Mouse (Mus musculus): Measurements from ENCODE around the gene Mcrip1. TPM values are rescaled to one million over a fixed set of nuclear protein-coding genes. Genes with fewer than 3 reads are reported as not detected.
A peak's percentile ranks its signal among the peaks of the same experiment; 100 is the strongest.

The Mcrip1 gene
- polyA plus RNA-seq, 1 experiment from 2014 or later: 244 TPM

DNA sequence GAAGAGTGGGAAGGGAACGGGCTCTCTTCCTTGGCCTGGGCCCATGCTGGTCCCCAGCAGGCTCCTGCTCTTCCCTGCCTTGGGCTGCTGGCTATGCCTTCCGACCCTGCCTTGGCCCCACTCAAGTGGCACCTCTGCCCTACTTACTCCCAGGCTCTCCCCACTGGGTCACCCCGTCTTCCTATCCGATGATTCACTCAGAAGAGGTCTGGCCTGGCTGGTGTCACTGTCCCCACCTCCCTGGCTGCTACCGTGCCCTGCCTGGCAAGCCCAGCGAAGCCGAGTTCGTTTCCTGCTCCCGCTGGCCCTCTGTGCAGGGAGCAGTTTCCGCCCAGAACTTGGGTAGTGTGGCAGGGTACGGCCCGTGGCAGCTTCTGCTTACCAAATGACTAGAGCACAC lies 51.3 kb downstream of the Mcrip1 start:
- Histone ChIP-seq H3K4me1 (ENCODE audit: control insufficient read depth, insufficient read depth, low read length) (0 out of 2 replicates have a peak, but pooled peaks cover under 1% of the 10 kb centered on the region), H3K9ac (ENCODE audit: low read length) (no peak overlapping the region), H3K4me2 (ENCODE audit: low read depth) (no peak overlapping the region), H3K27ac (ENCODE audit: low read depth, low read length) (no peak overlapping the region), H3K4me3 (ENCODE audit: low read depth, low read length) (no peak overlapping the region), H3K9me3 (ENCODE audit: control insufficient read depth, low read length) (no peaks in the 10 kb centered on the region), H3K27me3 (ENCODE audit: control insufficient read depth, insufficient read depth, low read length) (no peaks in the 10 kb centered on the region), H3K36me3 (ENCODE audit: control insufficient read depth, insufficient read depth, low read length) (peaks cover 20% of the 10 kb centered on the region)
- DNase-seq (ENCODE audit: low spot score) (no peak), ATAC-seq (ENCODE audit: insufficient read depth, low FRiP score, low TSS enrichment) (no peak)
- 96% methylated on average over 12 of the region's 12 CpGs for WGBS

DNA sequence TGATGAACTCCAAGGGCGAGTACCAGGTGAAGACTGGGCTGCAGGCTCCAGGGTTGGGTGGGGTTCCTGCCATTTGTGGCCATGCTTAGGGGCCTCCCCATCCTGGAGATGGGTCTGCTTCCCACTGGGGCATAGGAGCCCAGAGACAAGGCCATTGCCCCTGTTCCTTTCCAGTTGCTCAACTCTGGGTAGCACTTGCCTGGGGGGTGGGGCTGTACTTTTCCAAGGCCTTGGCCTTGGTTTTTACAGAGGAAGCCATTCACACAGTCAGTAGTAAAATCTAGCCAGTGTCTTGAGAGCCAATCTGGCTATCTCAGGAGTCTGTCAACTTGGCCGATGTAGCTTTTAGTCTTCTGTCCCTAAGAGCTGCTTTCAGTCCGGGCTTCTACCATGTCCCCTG lies 52.1 kb downstream of the Mcrip1 start:
- no peaks in the 10 kb centered on the region for H3K9me3 ChIP-seq (ENCODE audit: control insufficient read depth, low read length)
- ATAC-seq (ENCODE audit: insufficient read depth, low FRiP score, low TSS enrichment) (no peak), DNase-seq (ENCODE audit: low spot score) (no peak)
- H3K4me1 ChIP-seq (ENCODE audit: control insufficient read depth, insufficient read depth, low read length): 0 out of 2 replicates have a peak, but pooled peaks cover 3% of the 10 kb centered on the region
- H3K9ac ChIP-seq (ENCODE audit: low read length): no peak overlapping the region
- H3K36me3 ChIP-seq (ENCODE audit: control insufficient read depth, insufficient read depth, low read length): peaks cover 20% of the 10 kb centered on the region
- 94% methylated on average over 3 of the region's 3 CpGs for WGBS
- H3K27ac ChIP-seq (ENCODE audit: low read depth, low read length): no peak overlapping the region
- H3K4me2 ChIP-seq (ENCODE audit: low read depth): no peak overlapping the region
- no peak overlapping the region for H3K4me3 ChIP-seq (ENCODE audit: low read depth, low read length)
- H3K27me3 ChIP-seq (ENCODE audit: control insufficient read depth, insufficient read depth, low read length): no peaks in the 10 kb centered on the region

DNA sequence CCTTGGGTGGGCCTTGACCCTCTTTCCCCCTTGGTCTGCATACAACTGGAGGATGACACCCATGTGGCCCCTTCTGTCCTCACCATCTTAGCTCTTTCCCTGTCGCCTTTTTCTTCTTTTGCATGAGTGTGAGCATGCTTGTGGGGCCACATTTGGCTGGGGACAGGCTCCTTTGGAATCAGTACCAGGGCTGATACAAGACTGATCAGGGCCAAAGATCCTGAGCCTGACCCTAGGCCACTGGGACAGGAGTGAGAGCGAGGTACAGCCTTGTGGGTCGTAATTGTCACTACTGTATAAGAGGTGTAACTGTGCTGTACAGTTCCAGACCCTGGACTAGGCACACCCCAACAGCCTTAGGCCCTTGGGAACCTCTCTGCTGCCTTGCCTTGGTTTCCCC lies 55.6 kb downstream of the Mcrip1 start:
- Histone ChIP-seq H3K4me3 (ENCODE audit: low read depth, low read length) (no peak overlapping the region), H3K36me3 (ENCODE audit: control insufficient read depth, insufficient read depth, low read length) (peaks cover 20% of the 10 kb centered on the region), H3K9me3 (ENCODE audit: control insufficient read depth, low read length) (no peaks in the 10 kb centered on the region), H3K4me1 (ENCODE audit: control insufficient read depth, insufficient read depth, low read length) (peaks cover 15% of the 10 kb centered on the region), H3K27me3 (ENCODE audit: control insufficient read depth, insufficient read depth, low read length) (no peaks in the 10 kb centered on the region), H3K9ac (ENCODE audit: low read length) (no peak overlapping the region), H3K27ac (ENCODE audit: low read depth, low read length) (no peak overlapping the region), H3K4me2 (ENCODE audit: low read depth) (no peak overlapping the region)
- DNase-seq (ENCODE audit: low spot score): no peak
- WGBS: 92% methylated on average over 3 of the region's 3 CpGs
- ATAC-seq (ENCODE audit: insufficient read depth, low FRiP score, low TSS enrichment): no peak

DNA sequence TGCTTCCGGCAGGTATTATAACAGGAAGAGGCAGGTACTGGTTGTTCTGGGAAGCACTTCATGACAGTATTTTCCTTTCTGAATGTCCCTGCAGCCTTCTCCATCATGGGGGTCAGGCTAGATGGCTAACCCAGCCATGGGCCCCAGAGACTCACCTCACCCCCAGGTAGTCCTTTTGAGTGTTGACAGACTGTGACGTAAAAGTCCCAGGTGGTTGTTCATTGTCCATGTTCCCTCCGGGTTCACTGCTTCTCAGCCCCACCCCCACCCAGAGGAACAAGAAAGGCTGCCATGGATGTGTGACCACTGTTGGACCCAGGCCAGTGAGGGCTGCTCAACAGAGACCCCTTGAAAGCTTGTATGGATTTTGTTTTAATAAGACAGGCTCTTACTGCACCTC lies 56.2 kb downstream of the Mcrip1 start:
- H3K36me3 ChIP-seq (ENCODE audit: control insufficient read depth, insufficient read depth, low read length): peaks cover 18% of the 10 kb centered on the region
- no peak for ATAC-seq (ENCODE audit: insufficient read depth, low FRiP score, low TSS enrichment)

More for the DNA sequence above, 56.2 kb downstream of the Mcrip1 start:
- H3K27me3 ChIP-seq (ENCODE audit: control insufficient read depth, insufficient read depth, low read length): no peaks in the 10 kb centered on the region
- peak overlapping the region; percentile 97 for H3K4me2 ChIP-seq (ENCODE audit: low read depth)
- H3K27ac ChIP-seq (ENCODE audit: low read depth, low read length): no peak overlapping the region
- no peaks in the 10 kb centered on the region for H3K9me3 ChIP-seq (ENCODE audit: control insufficient read depth, low read length)
- WGBS: 62% methylated on average over 3 of the region's 3 CpGs
- H3K9ac ChIP-seq (ENCODE audit: low read length): peak overlapping the region; percentile 39; the same call in 1 of the 2 replicates
- 0 out of 2 replicates have a peak overlapping the region, but pooled peaks have one; percentile 88 for H3K4me3 ChIP-seq (ENCODE audit: low read depth, low read length)
- DNase-seq (ENCODE audit: low spot score): no peak
- H3K4me1 ChIP-seq (ENCODE audit: control insufficient read depth, insufficient read depth, low read length): peaks cover 15% of the 10 kb centered on the region

Other genes with a start within 250 kb of the Mcrip1 start
- gene Actg1, start 201.2 kb downstream of the Mcrip1 start, polyA plus RNA-seq (2014; fragmentation: Nextera tagmentation; extraction: Ambion mirVana): 3,675 and 3,804 TPM in 2 replicates
- 0.42 and 0.81 TPM in 2 replicates for gene Fscn2, start 188.2 kb downstream of the Mcrip1 start, polyA plus RNA-seq (2014; fragmentation: Nextera tagmentation; extraction: Ambion mirVana)
- gene Faap100, start 171.0 kb downstream of the Mcrip1 start, polyA plus RNA-seq (2014; fragmentation: Nextera tagmentation; extraction: Ambion mirVana): 34.5 and 39.5 TPM in 2 replicates
- gene Nploc4, start 112.0 kb downstream of the Mcrip1 start, polyA plus RNA-seq (2014; fragmentation: Nextera tagmentation; extraction: Ambion mirVana): 44.7 and 51.0 TPM in 2 replicates
- gene Tspan10, start 107.1 kb downstream of the Mcrip1 start, polyA plus RNA-seq (2014; fragmentation: Nextera tagmentation; extraction: Ambion mirVana): not detected in 2 replicates
- gene Pde6g, start 96.2 kb downstream of the Mcrip1 start, polyA plus RNA-seq (2014; fragmentation: Nextera tagmentation; extraction: Ambion mirVana): 0.65 TPM in 1 of 2 replicates, not detected in the other
- gene Oxld1, start 91.7 kb downstream of the Mcrip1 start, polyA plus RNA-seq (2014; fragmentation: Nextera tagmentation; extraction: Ambion mirVana): 12.0 and 14.4 TPM in 2 replicates
- 26.4 and 29.0 TPM in 2 replicates for gene Ccdc137, start 91.6 kb downstream of the Mcrip1 start, polyA plus RNA-seq (2014; fragmentation: Nextera tagmentation; extraction: Ambion mirVana)
- 61.2 and 65.7 TPM in 2 replicates for gene Arl16, start 82.1 kb downstream of the Mcrip1 start, polyA plus RNA-seq (2014; fragmentation: Nextera tagmentation; extraction: Ambion mirVana)
- 142 and 145 TPM in 2 replicates for gene Mrpl12, start 65.1 kb downstream of the Mcrip1 start, polyA plus RNA-seq (2014; fragmentation: Nextera tagmentation; extraction: Ambion mirVana)
- gene Slc25a10, start 57.9 kb downstream of the Mcrip1 start, polyA plus RNA-seq (2014; fragmentation: Nextera tagmentation; extraction: Ambion mirVana): 41.4 and 49.5 TPM in 2 replicates
- gene Gcgr, start 19.0 kb downstream of the Mcrip1 start, polyA plus RNA-seq (2014; fragmentation: Nextera tagmentation; extraction: Ambion mirVana): 0.19 and 0.24 TPM in 2 replicates
- gene Ppp1r27, start 1.4 kb upstream of the Mcrip1 start, polyA plus RNA-seq (2014; fragmentation: Nextera tagmentation; extraction: Ambion mirVana): not detected in 2 replicates
- gene P4hb, start 23.5 kb upstream of the Mcrip1 start, polyA plus RNA-seq (2014; fragmentation: Nextera tagmentation; extraction: Ambion mirVana): 562 and 566 TPM in 2 replicates
- 686 and 719 TPM in 2 replicates for gene Arhgdia, start 31.9 kb upstream of the Mcrip1 start, polyA plus RNA-seq (2014; fragmentation: Nextera tagmentation; extraction: Ambion mirVana)
- 669 and 698 TPM in 2 replicates for gene Alyref, start 48.6 kb upstream of the Mcrip1 start, polyA plus RNA-seq (2014; fragmentation: Nextera tagmentation; extraction: Ambion mirVana)
- gene Anapc11, start 48.7 kb upstream of the Mcrip1 start, polyA plus RNA-seq (2014; fragmentation: Nextera tagmentation; extraction: Ambion mirVana): 198 and 199 TPM in 2 replicates
- gene Npb, start 58.8 kb upstream of the Mcrip1 start, polyA plus RNA-seq (2014; fragmentation: Nextera tagmentation; extraction: Ambion mirVana): 0.78 TPM in 1 of 2 replicates, not detected in the other
- 109 and 118 TPM in 2 replicates for gene Pcyt2, start 68.2 kb upstream of the Mcrip1 start, polyA plus RNA-seq (2014; fragmentation: Nextera tagmentation; extraction: Ambion mirVana)
- gene Sirt7, start 75.5 kb upstream of the Mcrip1 start, polyA plus RNA-seq (2014; fragmentation: Nextera tagmentation; extraction: Ambion mirVana): 37.2 and 39.0 TPM in 2 replicates
- gene Mafg, start 83.9 kb upstream of the Mcrip1 start, polyA plus RNA-seq (2014; fragmentation: Nextera tagmentation; extraction: Ambion mirVana): 26.5 and 27.5 TPM in 2 replicates
- 31.8 and 33.8 TPM in 2 replicates for gene Pycr1, start 94.0 kb upstream of the Mcrip1 start, polyA plus RNA-seq (2014; fragmentation: Nextera tagmentation; extraction: Ambion mirVana)
- gene Myadml2, start 98.4 kb upstream of the Mcrip1 start, polyA plus RNA-seq (2014; fragmentation: Nextera tagmentation; extraction: Ambion mirVana): 0.89 TPM in 1 of 2 replicates, not detected in the other
- 2.6 and 3.0 TPM in 2 replicates for gene Notum, start 111.4 kb upstream of the Mcrip1 start, polyA plus RNA-seq (2014; fragmentation: Nextera tagmentation; extraction: Ambion mirVana)
- gene Aspscr1, start 123.2 kb upstream of the Mcrip1 start, polyA plus RNA-seq (2014; fragmentation: Nextera tagmentation; extraction: Ambion mirVana): 124 and 136 TPM in 2 replicates
- 112 and 115 TPM in 2 replicates for gene Cenpx, start 164.0 kb upstream of the Mcrip1 start, polyA plus RNA-seq (2014; fragmentation: Nextera tagmentation; extraction: Ambion mirVana)
- gene Lrrc45, start 164.2 kb upstream of the Mcrip1 start, polyA plus RNA-seq (2014; fragmentation: Nextera tagmentation; extraction: Ambion mirVana): 39.7 and 44.7 TPM in 2 replicates
- 12.1 and 13.9 TPM in 2 replicates for gene Rac3, start 171.7 kb upstream of the Mcrip1 start, polyA plus RNA-seq (2014; fragmentation: Nextera tagmentation; extraction: Ambion mirVana)
- 14.9 and 16.5 TPM in 2 replicates for gene Dcxr, start 177.6 kb upstream of the Mcrip1 start, polyA plus RNA-seq (2014; fragmentation: Nextera tagmentation; extraction: Ambion mirVana)
- gene Cbr2, start 182.4 kb upstream of the Mcrip1 start, polyA plus RNA-seq (2014; fragmentation: Nextera tagmentation; extraction: Ambion mirVana): 1.8 and 2.0 TPM in 2 replicates
- gene Hmga1b, start 213.1 kb upstream of the Mcrip1 start, polyA plus RNA-seq (2014; fragmentation: Nextera tagmentation; extraction: Ambion mirVana): 7.7 and 8.6 TPM in 2 replicates
- gene Rfng, start 234.5 kb upstream of the Mcrip1 start, polyA plus RNA-seq (2014; fragmentation: Nextera tagmentation; extraction: Ambion mirVana): 36.7 and 40.5 TPM in 2 replicates
- 286 and 291 TPM in 2 replicates for gene Gps1, start 234.5 kb upstream of the Mcrip1 start, polyA plus RNA-seq (2014; fragmentation: Nextera tagmentation; extraction: Ambion mirVana)
- 83.4 and 84.7 TPM in 2 replicates for gene Dus1l, start 246.7 kb upstream of the Mcrip1 start, polyA plus RNA-seq (2014; fragmentation: Nextera tagmentation; extraction: Ambion mirVana)

Data from neural tube, embryonic 11.5 days (tissue).